Mouse (Mus musculus): ENCODE measurements around the gene Olfr713.

The Olfr713 gene

GRCm38 (mm10) chr7:107030874-107031273, at the start of gene Olfr713:
Gene Olfr713, plus strand, starts transcription at chr7:107031174.
- DNase-seq, result no peak

GRCm38 (mm10) chr7:106985236-106985635, 45.7 kb upstream of the Olfr713 start:
- DNase-seq, result no peak

- no peak for DNase-seq
These were observed 30.2 kb upstream of the Olfr713 start for GRCm38 (mm10) chr7:107000798-107001197.

- DNase-seq, result no peak
These were observed 26.8 kb upstream of the Olfr713 start for GRCm38 (mm10) chr7:107004169-107004568.

- DNase-seq, result no peak
These were observed 25.0 kb upstream of the Olfr713 start, which contains the start of gene Olfr2 for GRCm38 (mm10) chr7:107005972-107006371. Gene Olfr2, minus strand, starts transcription at chr7:107006072.

GRCm38 (mm10) chr7:107039934-107040563, 9.1 kb downstream of the Olfr713 start:
- DNase-seq, result no peak

GRCm38 (mm10) chr7:107043136-107043535, 12.2 kb downstream of the Olfr713 start:
- DNase-seq, result no peak

- DNase-seq, result no peak
These were observed 13.4 kb downstream of the Olfr713 start for GRCm38 (mm10) chr7:107044407-107044806.

- DNase-seq, result peak; percentile 4
These were observed 14.9 kb downstream of the Olfr713 start for GRCm38 (mm10) chr7:107045833-107046232.

GRCm38 (mm10) chr7:107047578-107047977, 16.6 kb downstream of the Olfr713 start:
- DNase-seq, result no peak

- DNase-seq, result no peak
These were observed 39.7 kb downstream of the Olfr713 start, which contains the start of gene Olfr714 for GRCm38 (mm10) chr7:107070681-107071080. Gene Olfr714, plus strand, starts transcription at chr7:107070981.

Measured in layer of hippocampus, adult 9-11 months (tissue).